Mouse (Mus musculus): ENCODE data around the gene Cog3.

- TF ChIP-seq POLR2A (IDR thresholded peaks at IDR 0.05; ENCODE audit: borderline replicate concordance, insufficient read depth, low read length): no peak
- no peak for TF ChIP-seq CTCF (IDR thresholded peaks at IDR 0.05; ENCODE audit: borderline replicate concordance, insufficient read depth, low read depth, low read length)
Observed at GRCm38 (mm10) chr14:75690428-75690827, 63.9 kb downstream of the Cog3 start.

Data from cerebellum, adult 2 months (tissue).